Mouse (Mus musculus) heart, adult 2 months (tissue): ENCODE data around the gene Harbi1.

Source experiments
- CTCF ChIP-seq: fragments of 200-600 bp; IDR thresholded peaks from 2 replicates; pipeline ENCODE4 v1.8.1; 2022; ENCODE audit warnings: antibody characterized with exemption, mild to moderate bottlenecking, moderate library complexity
- EP300 ChIP-seq: fragments of 200-500 bp; IDR thresholded peaks from 2 replicates; pipeline ENCODE4 v1.6.1; 2011; ENCODE audit warnings: low read depth, low read length, control low read depth; ENCODE audit not compliant: insufficient read depth
- POLR2A ChIP-seq: fragments of 200-500 bp; IDR thresholded peaks from 2 replicates; pipeline ENCODE4 v1.6.1; 2011; ENCODE audit warnings: mild to moderate bottlenecking, low read depth, low read length, control low read depth; ENCODE audit not compliant: insufficient read depth

- TF ChIP-seq CTCF (no peak), POLR2A (no peak), EP300 (no peak)
Observed at GRCm38 (mm10) chr2:91670038-91670437, 40.6 kb upstream of the Harbi1 start.
